Mouse (Mus musculus) natural killer cell, adult 2 months (primary cell): Measurements from ENCODE around the gene Mpzl3.
"Not testable (repeated sequence)": the region's sequence is repeated elsewhere in the genome, so short reads cannot be mapped to it uniquely, and the experiment has no call there.

ENCODE experiments used
- DNase-seq, 2 experiments: peaks; one replicate each; pipeline ENCODE4 v3.0.0; 2022; ENCODE audit warnings: low spot score in 2 of 2

The Mpzl3 gene

DNA sequence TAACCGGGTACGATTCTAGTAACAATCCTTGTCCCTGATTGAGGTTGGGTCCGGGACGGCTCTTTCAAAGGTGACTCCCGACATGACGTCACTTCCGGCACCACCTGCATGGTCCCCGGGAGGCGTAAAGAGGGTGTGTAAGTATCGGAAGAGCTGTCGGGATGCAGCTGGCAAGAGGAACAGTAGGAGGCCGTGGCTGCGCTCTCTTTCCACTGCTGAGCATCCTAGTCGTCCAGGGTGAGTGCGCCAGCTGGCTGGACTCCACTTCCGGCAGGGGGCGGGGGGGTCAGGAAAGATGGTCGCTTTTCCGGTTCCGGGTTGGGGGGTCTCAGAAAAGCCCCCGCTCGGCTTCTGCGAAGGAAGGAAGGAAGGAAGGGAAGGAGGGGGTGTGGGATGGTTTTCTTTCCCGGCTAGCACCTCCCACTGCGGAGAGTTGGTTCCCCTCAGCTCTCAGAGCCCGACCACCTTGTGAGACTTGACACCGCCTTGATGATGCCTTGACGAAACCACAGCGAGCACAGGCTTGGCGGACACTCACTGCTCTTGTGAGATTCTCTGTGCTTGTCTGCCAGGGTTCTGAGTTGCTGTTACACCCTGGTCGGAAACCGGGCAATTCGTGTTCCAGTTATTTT, at the start of gene Mpzl3:
Gene Mpzl3, plus strand, starts transcription at position 105 of the 632 bp plus-strand sequence.
- peak; percentile 79 to 85 for DNase-seq

- DNase-seq: no peak
These were observed 47.6 kb upstream of the Mpzl3 start for GRCm38 (mm10) chr9:45007404-45007803.

- no peak for DNase-seq
These were observed 46.6 kb upstream of the Mpzl3 start for GRCm38 (mm10) chr9:45008342-45008741.

GRCm38 (mm10) chr9:45009180-45010078, 45.6 kb upstream of the Mpzl3 start, which contains the start of gene Cd3e:
Gene Cd3e, minus strand, starts transcription at chr9:45009627.
- no peak for DNase-seq

- DNase-seq: no peak
These were observed 44.5 kb upstream of the Mpzl3 start for GRCm38 (mm10) chr9:45010461-45010860.

- no peak for DNase-seq
These were observed 43.7 kb upstream of the Mpzl3 start for GRCm38 (mm10) chr9:45011291-45011690.

- DNase-seq: peak in 1 of 2 experiments; percentile 10
These were observed 40.1 kb upstream of the Mpzl3 start for GRCm38 (mm10) chr9:45014879-45015278.

DNA sequence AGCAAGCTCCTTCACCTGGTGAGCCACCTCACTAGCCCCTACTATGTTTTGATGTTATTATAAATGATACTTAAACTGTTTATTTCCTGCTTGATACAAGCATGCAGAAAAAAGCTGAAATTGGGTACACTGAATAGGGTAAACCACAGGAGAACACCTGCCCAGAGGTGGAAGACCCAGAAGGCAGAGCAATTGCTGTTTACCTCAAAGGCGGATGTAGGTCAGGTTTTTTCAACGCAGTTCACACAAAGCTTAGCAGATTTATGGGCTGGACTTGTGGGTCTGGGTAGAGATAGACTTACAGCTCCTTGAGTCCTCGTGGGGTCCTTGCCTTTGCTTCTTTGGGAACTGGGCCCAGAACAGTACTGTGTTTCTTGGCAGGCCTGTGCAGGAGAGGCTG, 39.1 kb upstream of the Mpzl3 start:
- no peak for DNase-seq

- DNase-seq: no peak
These were observed 37.0 kb upstream of the Mpzl3 start for GRCm38 (mm10) chr9:45018031-45018430.

DNA sequence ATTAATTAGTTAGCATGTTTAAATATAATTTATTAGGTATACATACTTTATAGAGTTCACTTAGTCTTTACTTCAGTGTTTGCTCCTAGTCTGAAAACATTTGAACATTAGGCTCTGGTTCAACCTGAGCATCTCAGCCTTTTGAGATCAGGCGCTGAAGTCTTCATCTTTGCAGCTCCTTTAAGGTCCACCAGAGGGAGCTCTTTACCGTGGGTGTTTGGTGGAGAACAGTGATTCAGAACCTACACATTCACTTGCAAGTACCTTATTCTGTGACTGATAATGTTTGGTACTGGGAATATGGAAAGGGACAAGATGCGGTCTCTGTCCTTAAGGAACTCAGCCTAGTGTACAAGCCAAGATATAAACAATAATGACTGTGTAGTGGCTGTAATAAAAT, 32.2 kb upstream of the Mpzl3 start:
- peak; percentile 46 to 65 for DNase-seq

GRCm38 (mm10) chr9:45023638-45024037, 31.3 kb upstream of the Mpzl3 start:
- no peak for DNase-seq

DNA sequence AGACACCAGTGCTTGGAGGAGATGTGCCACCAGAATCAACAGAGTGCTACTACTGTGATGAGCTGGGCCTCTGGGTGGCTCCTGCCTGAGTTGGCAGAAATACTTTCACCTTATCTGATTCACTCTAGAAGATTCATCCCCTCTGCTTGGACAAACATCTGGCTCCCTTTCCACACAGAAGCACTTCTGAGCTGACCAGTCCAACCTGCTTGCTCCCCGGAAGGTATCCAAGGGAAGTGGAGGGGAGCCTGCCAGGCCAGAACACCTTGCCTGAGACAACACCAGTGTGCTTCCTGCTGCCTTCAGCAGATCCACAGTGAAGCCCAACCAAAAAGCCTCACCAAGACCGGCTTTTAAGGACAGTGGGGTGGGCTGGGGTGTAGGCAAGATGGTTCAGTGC, 30.8 kb upstream of the Mpzl3 start:
- DNase-seq: no peak

DNA sequence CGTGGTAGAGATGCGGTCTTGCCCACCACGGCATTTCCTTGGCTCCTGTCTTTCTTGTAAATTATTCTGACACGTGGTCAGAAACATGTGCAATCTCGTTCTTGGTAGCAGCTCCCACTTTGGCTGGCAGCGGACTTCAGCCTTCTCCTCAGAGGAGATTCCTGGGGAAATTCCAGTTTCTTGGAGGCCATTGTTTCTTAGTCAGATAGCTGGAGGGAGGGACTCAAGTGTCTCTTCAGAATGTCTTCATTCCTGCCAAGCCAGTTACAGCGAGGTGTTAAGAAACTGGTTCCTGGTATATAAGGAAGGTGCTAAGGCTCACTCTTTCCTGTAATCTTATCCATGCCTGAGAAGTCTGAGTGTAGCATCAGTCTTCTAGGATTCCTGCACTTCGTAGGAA, 27.6 kb upstream of the Mpzl3 start:
- no peak for DNase-seq

- DNase-seq: no peak
These were observed 24.6 kb upstream of the Mpzl3 start for GRCm38 (mm10) chr9:45030341-45030740.

DNA sequence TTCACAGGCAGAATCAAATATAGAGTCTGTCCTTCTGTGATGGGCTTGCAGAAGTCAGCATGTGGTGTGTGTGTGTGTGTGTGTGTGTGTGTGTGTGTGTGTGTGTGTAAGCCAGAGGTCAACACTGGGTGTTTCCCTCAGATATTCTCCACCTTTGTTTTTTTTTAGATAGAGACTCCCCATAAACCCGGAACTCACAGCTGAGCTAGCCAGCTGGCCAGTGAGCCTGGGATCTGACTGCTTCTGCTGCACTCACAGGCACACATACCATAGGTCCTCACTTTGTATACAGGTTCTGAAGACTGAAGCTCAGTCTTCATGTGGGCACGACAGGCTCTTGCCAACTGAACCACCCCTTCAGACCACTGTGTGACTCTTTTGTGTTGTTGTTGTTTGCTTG, 22.7 kb upstream of the Mpzl3 start:
- no peak for DNase-seq

- no peak for DNase-seq
These were observed 20.5 kb upstream of the Mpzl3 start for GRCm38 (mm10) chr9:45034526-45034925.

DNA sequence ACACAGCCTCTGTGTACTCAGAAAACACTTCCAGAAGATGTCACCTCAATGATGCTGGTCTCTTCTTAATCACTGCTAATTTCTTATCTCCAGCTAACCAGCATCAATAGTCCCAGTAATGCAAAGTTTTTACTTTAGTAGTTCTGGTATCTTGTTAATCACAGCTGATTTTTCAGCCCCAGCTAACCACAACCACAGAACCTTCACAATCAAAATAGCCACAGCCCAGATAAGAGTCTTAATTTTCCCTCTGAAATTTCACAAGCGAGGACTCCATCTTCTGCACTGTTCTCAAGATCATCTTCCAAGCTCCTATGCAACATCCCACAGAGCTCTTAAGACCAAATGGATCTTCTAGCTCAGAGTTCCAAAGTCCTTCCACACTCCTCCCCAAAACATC, 17.2 kb upstream of the Mpzl3 start:
- DNase-seq: not testable (repeated sequence)

DNA sequence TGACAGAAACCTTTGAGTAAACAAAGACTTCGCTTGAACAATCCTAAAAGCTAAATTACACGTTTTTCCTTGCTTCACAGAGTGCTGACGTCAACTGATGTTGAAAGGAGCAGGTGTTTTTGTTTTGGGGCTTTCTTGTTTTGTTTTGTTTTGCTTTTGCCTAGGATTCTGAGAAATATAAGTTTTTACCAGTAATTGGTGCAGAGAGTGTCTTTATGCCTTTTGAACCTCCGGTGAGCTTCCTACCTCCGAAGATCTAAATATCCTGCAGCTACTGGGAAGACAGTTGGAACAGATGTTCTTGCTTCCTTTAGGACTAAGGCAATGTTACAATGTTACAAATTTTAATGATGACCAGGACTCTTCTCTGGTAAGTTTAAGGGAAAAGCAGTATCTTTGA, 15.5 kb upstream of the Mpzl3 start, which contains the start of gene Mpzl2:
Gene Mpzl2, plus strand, starts transcription at position 301 of the 400 bp plus-strand sequence.
- no peak for DNase-seq

DNA sequence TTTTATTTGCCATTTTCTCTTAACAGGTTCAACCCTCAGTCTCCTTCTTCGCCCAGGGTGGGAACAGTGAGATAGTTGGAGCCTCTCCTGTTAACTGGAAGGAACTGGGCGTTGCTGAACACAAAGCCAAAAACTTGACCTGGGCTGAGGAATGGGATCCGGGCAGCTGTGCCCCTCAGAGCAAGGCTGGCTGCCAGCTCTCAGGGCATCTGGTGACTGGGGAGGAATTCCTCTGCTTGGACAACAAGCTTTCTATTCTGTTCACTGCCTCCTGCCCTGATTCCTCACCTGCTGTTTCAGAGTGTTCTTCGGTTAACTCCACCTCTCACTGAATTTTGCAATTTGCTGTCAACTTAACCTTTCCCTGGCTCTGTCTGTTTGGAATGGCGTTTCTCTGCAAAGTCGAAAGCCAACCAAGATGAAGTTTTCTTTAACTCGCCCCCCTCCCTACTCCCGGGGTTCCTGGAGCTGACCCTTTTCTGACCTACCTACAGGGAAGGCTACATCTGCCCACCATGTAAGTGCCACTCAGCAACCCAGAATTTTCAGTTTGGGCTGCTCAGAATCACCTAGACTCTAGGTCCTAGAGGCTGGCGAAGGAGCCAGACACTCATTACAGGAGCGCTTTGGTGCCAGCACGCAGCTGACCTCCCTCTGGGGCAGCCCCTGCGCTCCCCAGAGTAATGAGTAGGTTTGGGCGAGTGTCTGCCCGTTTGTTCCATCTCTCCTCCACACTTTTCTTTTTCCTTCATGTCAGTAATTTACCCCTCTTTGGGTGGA, 14.7 kb upstream of the Mpzl3 start:
- no peak for DNase-seq

- no peak for DNase-seq
These were observed 13.7 kb upstream of the Mpzl3 start for GRCm38 (mm10) chr9:45041131-45041838.

- no peak for DNase-seq
These were observed 12.8 kb upstream of the Mpzl3 start for GRCm38 (mm10) chr9:45042056-45042720.
